Mouse (Mus musculus) megakaryocyte-erythroid progenitor cell, adult 5-6 weeks (primary cell): Measurements from ENCODE around the gene Gm47289. TPM values are rescaled to one million over a fixed set of nuclear protein-coding genes. Genes with fewer than 3 reads are reported as not detected.
A peak's percentile ranks its signal among the peaks of the same experiment; 100 is the strongest.

Experiments
- ATAC-seq: replicated peaks from 2 replicates; pipeline ENCODE4 v1.8.0; 2016; ENCODE audit warnings: mild to moderate bottlenecking, inconsistent platforms; ENCODE audit not compliant: severe bottlenecking, poor library complexity, low FRiP score, low TSS enrichment
- total RNA-seq, 2 experiments: library from RNA; stranded (forward) in 1 of 2; stranded (reverse) in 1 of 2; fragments of 200-1000, 215-1000 nt in 1 of 2; fragments of >200 nt in 1 of 2; fragmentation: Nextera tagmentation in 1 of 2; gene quantifications; 2 replicates each; pipeline ENCODE4 v1.2.3; 2014 to 2017

Gm47289 gene
- total RNA-seq, 2 experiments from 2014 or later: not detected

DNA sequence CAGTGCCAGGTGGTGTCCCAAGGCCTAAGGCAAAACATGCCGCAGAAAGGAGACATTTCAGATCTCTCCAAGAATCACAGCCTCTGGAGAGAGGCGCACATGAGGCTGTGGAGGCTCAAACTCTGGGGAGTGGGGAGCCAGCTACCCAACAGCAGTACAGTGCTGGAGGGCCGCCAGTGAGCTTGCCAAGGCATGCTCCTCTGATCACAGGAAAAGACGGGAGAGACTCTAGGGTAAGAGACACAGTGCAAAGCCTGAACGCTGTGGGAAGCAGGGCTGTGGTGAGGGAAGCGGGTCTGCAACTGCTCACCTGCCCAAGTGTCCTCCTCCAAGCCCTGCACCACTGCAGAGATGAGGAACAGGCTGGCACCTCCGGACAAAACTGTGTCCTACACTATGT, 3.1 kb upstream of the Gm47289 start:
- ATAC-seq: no peak

DNA sequence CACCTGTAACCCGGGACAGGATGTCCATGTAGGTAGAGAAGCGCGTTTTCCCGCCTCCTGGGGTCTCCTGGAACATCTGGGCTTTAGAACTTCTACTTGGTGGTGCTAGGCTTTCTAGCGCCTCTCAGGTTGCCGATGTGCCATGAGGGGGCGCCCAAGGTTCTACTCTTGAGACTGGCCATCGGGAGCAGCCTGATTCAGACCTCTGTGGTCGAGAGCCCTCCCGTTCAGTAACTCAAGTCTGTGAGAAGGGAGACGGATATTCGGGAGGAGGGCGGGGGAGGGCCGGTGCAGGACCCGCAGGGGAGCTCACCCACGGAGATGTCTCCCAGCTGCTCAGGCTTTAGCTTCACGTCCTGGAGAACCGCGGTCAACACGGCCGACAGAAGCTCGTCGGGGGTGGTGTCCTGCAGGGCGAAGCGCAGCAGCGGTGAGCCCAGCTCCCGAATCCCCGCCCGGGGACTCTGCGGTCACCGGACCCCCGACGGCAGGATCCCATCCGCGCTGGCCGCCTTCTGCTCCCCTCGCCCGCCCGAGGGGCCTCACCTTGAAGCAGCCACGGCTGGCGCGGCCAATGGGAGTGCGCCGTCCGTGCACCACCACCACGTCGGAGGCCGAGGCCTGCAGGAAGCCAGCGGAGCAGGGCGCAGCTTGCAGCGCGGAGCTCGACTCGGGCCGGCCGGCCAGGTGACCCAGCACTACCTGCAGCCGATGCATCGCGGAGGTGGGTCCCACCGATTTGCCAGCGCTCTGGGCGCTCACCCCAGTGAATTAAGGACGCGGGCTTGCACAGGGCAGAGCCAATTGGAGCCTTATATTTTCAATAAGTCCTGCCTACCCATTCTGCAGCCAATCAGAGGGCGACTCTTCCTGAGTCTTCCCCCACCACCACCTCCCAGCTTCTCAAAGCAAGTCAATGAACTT, 2.4 kb upstream of the Gm47289 start, which contains the start of gene Acaa1b:
Acaa1b (minus strand) TSS at position 816 of the 924 bp plus-strand sequence.
- peak; percentile 66 for ATAC-seq

DNA sequence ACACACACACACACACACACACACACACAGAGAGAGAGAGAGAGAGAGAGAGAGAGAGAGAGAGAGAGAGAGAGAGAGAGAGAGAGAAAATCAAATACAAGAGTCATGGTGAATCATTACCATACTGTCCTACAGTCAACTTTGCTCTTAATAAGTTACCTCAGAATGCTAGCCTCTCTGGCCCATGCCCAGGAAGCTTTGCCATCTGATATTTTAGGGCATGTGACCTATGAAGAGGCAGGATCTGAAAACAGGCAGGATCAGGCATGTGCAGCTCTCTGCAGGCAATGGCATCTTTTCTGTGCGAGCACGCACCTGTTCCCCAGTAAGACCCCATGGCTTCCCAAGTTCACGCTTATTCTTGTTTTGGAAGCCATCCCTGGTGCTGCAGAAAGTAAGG, 1.7 kb downstream of the Gm47289 start:
- ATAC-seq: no peak

DNA sequence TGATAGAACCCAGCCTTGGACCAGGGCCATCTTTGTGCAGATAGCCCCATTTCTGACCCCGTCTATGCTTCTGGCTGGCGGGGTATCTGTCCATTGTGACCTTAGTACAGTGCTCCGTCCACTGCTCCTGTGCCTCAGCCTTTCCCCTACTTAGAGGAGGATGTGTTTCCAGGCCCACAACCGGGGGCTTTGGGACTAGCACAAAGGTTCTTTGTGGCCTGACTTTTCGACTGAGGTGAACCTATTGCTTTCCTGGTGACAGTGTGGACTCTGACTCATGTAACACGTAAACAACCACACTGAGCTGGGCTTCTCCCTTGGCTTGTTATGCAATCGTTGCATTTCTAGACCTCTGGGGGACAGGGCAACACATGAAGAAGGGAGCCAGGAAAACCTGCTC, 5.8 kb downstream of the Gm47289 start:
- ATAC-seq: no peak

DNA sequence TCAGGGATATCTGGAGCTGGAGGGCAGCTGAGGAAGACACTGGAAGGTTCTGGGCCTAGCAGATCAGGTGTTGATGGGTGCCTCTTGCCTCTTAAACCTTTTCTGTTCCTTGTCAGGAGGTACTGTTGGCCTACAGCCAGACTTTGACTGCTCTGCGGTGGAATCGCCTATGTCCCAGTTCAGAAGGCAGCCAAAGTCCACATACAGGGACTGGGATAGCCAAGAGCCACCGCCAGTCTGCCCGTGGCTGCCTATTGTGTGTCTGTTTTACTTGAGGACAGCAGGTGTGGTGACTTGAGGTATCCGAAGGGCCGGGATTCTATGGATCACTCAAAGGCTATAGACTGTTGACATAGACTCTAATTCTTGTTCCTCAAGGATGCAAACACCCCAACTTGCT, 6.6 kb downstream of the Gm47289 start:
- ATAC-seq: no peak

DNA sequence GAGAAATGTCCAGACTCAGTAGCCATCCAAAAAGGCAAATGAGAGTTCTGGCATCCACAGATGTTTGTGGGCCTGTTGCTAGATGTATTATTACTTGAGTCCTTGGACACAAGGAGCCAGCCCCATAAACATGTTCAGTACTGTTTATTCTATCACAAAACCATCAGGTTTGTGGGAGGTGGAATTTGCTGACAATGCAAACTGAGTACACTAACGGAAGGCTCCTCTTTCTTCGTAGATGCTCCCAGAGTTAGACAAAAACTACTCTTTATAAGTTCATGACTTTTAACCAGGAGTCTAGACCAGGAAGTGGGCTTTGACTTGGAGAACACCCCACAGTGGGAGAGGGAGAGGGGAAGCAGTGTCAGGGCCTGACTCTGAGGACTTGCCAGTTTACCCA, 8.6 kb downstream of the Gm47289 start:
- ATAC-seq: no peak

DNA sequence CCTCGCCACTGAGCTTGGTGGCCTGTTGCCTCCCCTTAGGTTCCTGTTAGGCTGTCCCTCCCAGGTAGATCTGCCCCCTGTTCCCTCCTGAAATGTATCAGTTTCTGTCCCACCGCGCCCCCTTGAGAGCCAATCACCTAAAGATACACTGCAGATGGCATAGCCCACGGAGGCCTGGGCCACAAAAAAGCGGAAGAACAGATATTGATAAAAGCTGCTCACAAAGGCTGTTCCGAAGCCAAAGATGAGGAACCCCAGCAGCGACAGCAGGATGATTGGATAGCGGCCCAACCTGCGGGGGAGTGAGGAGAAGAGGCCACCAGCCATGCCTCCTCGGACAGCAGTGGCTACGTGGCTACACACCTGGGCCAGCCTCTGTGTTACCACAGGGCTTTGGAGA, 20.3 kb downstream of the Gm47289 start:
- no peak for ATAC-seq

DNA sequence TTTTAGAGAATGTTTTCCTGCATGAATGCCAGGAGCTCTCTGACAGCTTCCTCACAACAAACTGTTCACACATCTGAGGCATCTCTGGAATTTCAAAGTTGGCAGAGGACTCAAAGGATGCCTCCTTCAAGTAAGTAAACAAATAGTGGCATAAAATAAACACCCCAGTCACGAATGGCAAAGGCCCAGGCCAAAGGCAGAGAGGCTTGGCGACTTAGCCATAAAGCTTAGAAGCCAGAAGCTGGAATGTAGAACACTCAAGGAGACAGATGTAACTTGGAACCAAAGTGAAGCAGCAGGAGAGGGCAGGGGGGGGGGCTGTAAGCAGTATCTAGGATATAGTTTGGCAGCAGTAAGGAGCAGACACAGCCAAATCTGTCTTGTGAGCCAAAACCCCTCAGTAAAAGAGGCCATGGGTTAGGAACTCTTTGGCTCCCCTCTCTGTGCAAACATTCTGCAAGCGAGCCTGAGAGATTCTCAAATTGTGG, 22.3 kb downstream of the Gm47289 start:
- ATAC-seq: no peak

DNA sequence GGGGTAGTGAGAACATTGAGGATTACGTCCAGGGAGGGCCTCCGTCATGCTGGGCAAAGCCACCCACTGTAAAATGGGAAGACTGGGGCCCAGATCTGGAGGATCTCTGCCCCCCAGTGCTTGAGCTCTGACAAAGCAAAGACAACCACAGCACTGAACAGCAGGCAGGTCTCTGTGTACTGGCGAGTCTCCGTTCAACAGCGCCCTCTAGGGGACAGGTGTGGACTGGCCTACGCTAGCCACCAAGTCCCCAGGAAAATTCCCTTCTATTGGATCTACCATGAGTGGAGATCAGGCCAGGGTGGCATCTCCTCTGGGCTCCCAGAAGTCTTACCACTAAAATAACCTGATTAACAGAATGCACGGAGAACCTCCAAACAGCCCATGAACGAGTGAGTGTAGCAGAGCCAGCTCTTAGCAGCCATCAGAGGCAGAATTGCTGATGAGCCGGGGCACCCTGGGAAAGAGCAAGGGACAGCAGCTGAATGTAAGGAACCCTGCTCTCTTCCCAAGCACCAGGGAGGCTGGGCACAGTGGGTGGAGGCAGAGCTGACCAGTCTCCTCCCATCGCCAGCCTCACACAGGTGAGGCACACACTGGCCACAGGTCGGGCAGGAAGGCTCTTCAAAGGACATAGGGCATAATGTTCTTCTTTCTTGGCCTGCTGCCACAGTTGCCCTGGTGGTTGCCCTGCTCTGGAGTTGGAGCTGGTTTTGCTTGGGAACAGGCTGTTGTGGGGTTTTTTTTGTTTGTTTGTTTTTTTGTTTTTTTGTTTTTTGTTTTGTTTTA, 33.4 kb downstream of the Gm47289 start:
- peak; percentile 49; the same call in 1 of the 2 replicates for ATAC-seq

DNA sequence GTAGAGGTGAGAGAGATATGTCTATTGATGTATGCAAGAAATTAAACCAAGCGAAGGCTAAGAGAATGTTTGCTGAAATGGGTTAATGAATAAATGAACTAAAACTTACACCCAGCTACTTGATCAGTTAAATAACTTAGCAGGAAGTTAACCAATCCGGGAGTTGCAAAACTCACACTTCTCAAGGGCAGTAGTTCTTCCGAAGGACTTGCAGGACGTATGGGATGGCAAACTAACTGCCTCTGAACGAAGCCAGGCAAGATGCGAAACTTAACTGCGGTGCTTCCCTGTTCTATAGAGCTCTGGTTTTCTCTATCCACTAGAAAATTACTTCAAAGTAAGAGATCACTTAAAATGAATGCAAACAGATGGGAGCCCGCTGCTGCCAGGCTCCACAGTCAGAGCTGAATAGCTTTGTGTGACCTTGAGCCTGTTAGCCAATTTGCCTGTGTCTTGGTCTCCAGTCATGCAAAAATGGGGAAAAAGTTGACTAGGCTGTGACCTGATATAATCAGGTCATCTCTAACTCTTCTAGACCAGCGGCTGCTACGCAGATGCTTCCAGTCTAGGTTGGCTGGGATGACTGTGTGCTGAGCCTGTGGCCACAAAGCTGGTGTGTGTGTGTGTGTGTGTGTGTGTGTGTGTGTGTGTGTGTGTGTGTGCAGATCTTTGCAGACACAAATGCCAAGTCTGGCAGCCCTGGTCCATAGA, 40.3 kb downstream of the Gm47289 start:
- ATAC-seq: no peak

DNA sequence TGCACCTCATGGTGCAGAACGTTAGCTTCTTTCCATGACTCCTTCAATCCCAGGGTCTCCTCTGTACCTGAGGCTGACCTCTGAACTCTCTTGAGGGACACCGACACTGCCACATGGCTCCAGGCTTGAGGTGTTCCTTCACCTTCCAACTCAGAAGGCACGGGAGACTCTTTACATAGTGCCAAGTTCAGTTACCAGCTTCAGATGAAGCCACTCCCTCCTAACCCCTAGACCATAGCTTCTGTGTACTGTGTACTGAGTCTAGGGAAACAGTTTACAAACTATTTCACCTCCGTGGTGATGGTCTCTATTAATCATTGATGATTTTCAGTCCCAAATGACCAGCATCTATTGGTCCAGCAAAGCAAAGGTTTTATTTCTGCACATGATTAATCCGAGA, 42.7 kb downstream of the Gm47289 start:
- ATAC-seq: no peak

DNA sequence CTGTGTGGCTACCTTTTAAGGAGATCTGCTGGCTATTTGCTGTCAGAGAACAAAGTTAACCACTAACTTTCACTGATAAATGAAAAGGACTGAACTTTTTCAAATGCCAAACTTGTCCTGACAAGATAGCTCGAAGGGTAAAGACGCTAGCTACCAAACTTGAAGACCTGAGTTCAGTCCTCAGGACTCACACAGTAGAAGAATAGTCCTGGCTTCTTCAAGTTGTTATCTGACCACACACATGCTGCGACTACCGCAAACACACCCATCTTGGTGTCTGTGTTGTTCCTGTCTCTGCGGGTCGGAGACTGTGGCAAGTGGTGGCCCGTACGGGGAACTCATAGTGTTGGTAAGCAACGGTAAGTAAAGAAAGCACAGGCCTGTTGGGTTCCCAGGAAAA, 44.7 kb downstream of the Gm47289 start:
- no peak for ATAC-seq

DNA sequence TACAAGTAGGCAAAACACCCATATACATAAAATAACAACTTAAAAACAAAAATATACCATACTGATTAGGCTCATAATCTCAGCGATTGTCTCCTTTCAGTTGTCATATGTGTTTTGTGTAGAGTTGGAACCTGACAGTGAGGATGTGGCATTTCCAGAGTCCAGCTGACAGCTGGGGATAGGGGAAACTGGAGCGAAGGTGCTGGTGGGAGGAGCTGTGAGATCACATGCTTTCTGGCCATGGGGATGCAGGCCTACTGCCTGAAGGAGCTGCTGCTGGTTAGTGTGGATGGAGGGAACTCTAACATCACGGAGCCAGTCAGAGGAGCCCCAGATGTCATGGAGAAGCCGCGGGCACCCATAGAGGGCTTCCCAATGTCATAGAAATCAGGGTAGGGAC, 46.8 kb downstream of the Gm47289 start:
- ATAC-seq: no peak

DNA sequence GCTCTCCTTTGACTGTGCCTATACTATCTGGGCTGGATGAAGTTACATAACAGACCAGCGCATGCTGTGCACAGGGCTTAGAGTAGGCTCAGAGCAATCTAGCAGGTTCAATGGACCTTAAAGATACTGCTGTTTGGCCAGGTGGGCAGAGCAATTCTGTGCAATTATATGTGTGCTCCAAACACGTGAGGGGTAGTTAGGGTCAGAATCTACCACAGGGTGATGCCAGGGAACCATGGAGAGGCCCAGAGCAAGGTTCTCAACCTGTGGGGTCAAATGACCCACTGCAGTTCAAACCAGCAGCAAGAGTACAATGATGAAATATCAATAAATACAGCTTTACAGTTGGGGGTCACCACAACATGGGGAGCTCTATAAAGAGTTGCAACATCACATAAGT, 47.7 kb downstream of the Gm47289 start:
- ATAC-seq: no peak

DNA sequence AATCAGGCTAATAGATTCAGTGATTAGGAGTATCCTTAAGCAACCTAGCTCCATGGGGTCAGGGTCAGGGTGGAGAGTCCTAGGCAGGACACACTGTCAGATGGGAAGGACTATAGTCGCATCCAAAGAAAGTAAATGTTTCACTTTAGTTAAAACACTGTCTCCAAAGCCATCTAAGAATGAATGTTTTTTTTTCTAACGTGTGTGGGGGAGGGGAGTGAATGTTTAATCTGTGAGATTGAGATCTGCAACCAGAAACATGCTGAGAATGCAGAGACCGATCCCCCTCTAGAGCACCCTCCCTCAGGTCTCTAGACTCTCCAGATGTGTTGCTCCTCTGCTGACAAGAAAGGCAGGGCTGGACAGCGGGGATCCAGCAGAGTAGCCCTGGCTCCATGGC, 48.2 kb downstream of the Gm47289 start:
- ATAC-seq: no peak

DNA sequence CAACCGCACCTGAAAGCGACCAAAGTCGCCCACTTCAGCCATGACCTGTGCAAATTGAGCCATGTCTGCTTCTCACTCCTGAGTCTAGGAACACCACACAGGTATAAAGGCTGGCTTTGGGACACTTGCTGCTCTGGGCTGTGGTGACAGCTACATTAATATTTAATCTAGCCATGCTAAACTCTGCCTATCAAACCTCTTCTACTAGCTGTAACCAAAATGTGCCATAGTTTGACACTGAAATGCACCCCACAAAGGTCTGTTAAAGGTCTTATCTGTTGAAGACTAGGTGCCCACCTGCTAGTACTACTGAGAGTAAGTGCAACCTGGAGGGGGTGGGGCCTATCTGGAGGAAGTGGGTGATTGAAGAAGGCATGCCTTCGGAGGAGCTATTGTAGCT, 50.0 kb downstream of the Gm47289 start, which contains the start of gene Slc22a13:
Slc22a13 (minus strand) TSS at position 101 of the 400 bp plus-strand sequence.
- ATAC-seq: no peak
